Mouse (Mus musculus) frontal cortex, adult (tissue): ENCODE results near the gene Gata3.

Experiments
- ATAC-seq: cut with Nextera tagmentation; 2 replicates; pipeline ENCODE4 v1.9.2; 2017; ENCODE audit warnings: mild to moderate bottlenecking, moderate library complexity, mixed read lengths; ENCODE audit not compliant: low TSS enrichment

Gata3 gene

GRCm38 (mm10) chr2:9872682-9873081 is 17.2 kb downstream of the Gata3 start:
- ATAC-seq, result no peak

- no peak for ATAC-seq
Measured at GRCm38 (mm10) chr2:9871798-9872197, 18.0 kb downstream of the Gata3 start.

- ATAC-seq, result no peak
Measured at GRCm38 (mm10) chr2:9871141-9871716, 18.6 kb downstream of the Gata3 start.

GRCm38 (mm10) chr2:9867092-9867825 is 22.6 kb downstream of the Gata3 start:
- ATAC-seq, result no peak

- no peak for ATAC-seq
Measured at GRCm38 (mm10) chr2:9860698-9861097, 29.1 kb downstream of the Gata3 start.

- no peak for ATAC-seq
Measured at GRCm38 (mm10) chr2:9855861-9856260, 34.0 kb downstream of the Gata3 start.

- ATAC-seq, result no peak
Measured at GRCm38 (mm10) chr2:9852851-9853576, 36.8 kb downstream of the Gata3 start.

GRCm38 (mm10) chr2:9835195-9835594 is 54.6 kb downstream of the Gata3 start:
- ATAC-seq, result no peak

- no peak for ATAC-seq
Measured at GRCm38 (mm10) chr2:9833712-9834111, 56.1 kb downstream of the Gata3 start.

GRCm38 (mm10) chr2:9827624-9828023 is 62.2 kb downstream of the Gata3 start:
- ATAC-seq, result no peak

GRCm38 (mm10) chr2:9820611-9821010 is 69.2 kb downstream of the Gata3 start:
- ATAC-seq, result no peak

GRCm38 (mm10) chr2:9818177-9818785 is 71.6 kb downstream of the Gata3 start:
- ATAC-seq, result no peak
